Mouse (Mus musculus): ENCODE results near the gene Lca5l. TPM values are rescaled to one million over a fixed set of nuclear protein-coding genes. Genes with fewer than 3 reads are reported as not detected.
A peak's percentile ranks its signal among the peaks of the same experiment; 100 is the strongest.

Lca5l gene
- polyA plus RNA-seq, 1 experiment from 2014 or later = 1.3 TPM

DNA sequence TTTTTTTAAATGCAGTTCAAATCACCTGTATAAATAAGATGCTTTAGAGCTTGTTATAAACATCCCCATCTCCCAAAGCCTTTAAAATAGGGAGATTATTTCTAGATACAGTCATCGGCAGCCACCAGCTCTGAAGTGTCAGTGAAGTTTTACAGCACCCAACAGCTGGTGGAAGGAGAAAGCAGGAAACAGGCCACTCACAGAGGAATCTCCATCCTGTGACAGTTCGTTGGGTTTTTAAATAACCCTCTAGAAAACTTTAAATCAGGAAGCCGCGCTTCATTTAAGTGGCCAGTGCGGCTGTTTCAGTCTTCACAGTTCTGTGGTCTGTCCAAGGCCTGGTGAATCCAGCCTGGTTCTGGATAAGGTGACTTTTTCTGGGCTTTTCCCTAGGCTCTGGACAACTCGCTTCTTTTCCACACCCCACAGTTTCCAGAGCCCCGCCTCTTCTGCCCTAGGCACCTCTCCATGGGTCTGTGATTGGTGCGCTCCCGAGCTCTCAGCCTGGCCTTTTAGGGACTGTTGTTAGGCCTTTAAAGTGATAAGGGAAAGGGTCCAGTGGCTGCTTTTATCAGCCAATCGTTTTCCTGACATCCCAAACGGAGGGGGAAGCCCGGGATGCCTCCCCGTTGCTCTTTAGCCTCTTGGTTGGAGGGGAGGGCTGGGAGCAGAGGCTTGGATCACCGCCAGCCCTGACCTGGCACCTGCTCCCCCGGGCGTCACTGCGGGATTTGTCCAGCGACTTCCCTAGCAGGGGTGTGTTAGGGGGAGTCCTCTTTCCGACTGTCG is 8.0 kb upstream of the Lca5l start, which contains the start of gene Sh3bgr:
Gene Sh3bgr, plus strand, starts transcription at position 538 of the 789 bp plus-strand sequence.
- 3% methylated on average over 20 of the region's 20 CpGs for WGBS
- Histone ChIP-seq H3K4me1 (ENCODE audit: control insufficient read depth, insufficient read depth, low read length) (peaks cover 18% of the 10 kb centered on the region), H3K27me3 (ENCODE audit: control insufficient read depth, insufficient read depth, low read length) (no peaks in the 10 kb centered on the region), H3K4me2 (ENCODE audit: low read depth, severe bottlenecking) (peak within 1 kb of the TSS; percentile 56), H3K36me3 (ENCODE audit: control insufficient read depth, insufficient read depth, low read length) (no peaks in the 10 kb centered on the region), H3K4me3 (ENCODE audit: low read depth, low read length) (peak within 1 kb of the TSS; percentile 20; the same call in 1 of the 2 replicates), H3K9ac (ENCODE audit: low read length) (peak within 1 kb of the TSS; percentile 13; the same call in 1 of the 2 replicates), H3K27ac (replicated peaks; ENCODE audit: low read depth, low read length) (no peak within 1 kb of the TSS), H3K9me3 (ENCODE audit: control insufficient read depth, low read length) (no peaks in the 10 kb centered on the region)
- ATAC-seq (ENCODE audit: insufficient number of reproducible peaks, low FRiP score, low TSS enrichment, low read depth) = no peak
- peak; percentile 67 for DNase-seq (ENCODE audit: low spot score)

DNA sequence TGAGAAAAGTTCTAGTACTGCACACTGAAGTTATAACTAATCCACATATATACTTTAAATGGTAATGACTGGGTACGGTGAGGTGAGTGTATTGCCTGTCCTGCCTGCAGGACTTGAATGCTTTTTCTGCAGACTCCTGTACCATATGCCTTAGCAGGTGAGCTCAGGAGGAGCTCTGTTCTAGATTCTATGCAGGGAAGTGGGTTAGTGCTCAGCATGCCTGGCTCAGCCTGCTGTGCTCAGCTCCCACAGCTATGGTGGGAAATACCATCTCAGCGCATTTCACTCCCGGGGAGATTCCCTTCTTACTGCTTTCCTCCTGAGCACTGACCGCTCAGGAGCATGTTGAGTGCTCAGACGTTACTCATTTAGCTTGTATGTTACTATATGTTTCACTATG is 4.5 kb downstream of the Lca5l start:
- no peaks in the 10 kb centered on the region for H3K36me3 ChIP-seq (ENCODE audit: control insufficient read depth, insufficient read depth, low read length)
- no peak overlapping the region for H3K9ac ChIP-seq (ENCODE audit: low read length)
- H3K4me1 ChIP-seq (ENCODE audit: control insufficient read depth, insufficient read depth, low read length) = no peaks in the 10 kb centered on the region
- ATAC-seq (ENCODE audit: insufficient number of reproducible peaks, low FRiP score, low TSS enrichment, low read depth) (no peak), DNase-seq (ENCODE audit: low spot score) (no peak)
- H3K27ac ChIP-seq (replicated peaks; ENCODE audit: low read depth, low read length) = no peak overlapping the region
- no peak overlapping the region for H3K4me2 ChIP-seq (ENCODE audit: low read depth, severe bottlenecking)
- WGBS = 85% methylated on average over 5 of the region's 5 CpGs
- no peaks in the 10 kb centered on the region for H3K9me3 ChIP-seq (ENCODE audit: control insufficient read depth, low read length)
- no peaks in the 10 kb centered on the region for H3K27me3 ChIP-seq (ENCODE audit: control insufficient read depth, insufficient read depth, low read length)
- H3K4me3 ChIP-seq (ENCODE audit: low read depth, low read length) = no peak overlapping the region

GRCm38 (mm10) chr16:96179156-96179555 is 12.9 kb downstream of the Lca5l start:
- Histone ChIP-seq H3K27ac (replicated peaks; ENCODE audit: low read depth, low read length) (no peak overlapping the region), H3K4me1 (ENCODE audit: control insufficient read depth, insufficient read depth, low read length) (peaks cover 4% of the 10 kb centered on the region; the same call in 1 of the 2 replicates), H3K9ac (ENCODE audit: low read length) (no peak overlapping the region), H3K4me2 (ENCODE audit: low read depth, severe bottlenecking) (no peak overlapping the region), H3K27me3 (ENCODE audit: control insufficient read depth, insufficient read depth, low read length) (no peaks in the 10 kb centered on the region), H3K4me3 (ENCODE audit: low read depth, low read length) (no peak overlapping the region), H3K36me3 (ENCODE audit: control insufficient read depth, insufficient read depth, low read length) (no peaks in the 10 kb centered on the region), H3K9me3 (ENCODE audit: control insufficient read depth, low read length) (no peaks in the 10 kb centered on the region)
- DNase-seq (ENCODE audit: low spot score) (no peak), ATAC-seq (ENCODE audit: insufficient number of reproducible peaks, low FRiP score, low TSS enrichment, low read depth) (no peak)

DNA sequence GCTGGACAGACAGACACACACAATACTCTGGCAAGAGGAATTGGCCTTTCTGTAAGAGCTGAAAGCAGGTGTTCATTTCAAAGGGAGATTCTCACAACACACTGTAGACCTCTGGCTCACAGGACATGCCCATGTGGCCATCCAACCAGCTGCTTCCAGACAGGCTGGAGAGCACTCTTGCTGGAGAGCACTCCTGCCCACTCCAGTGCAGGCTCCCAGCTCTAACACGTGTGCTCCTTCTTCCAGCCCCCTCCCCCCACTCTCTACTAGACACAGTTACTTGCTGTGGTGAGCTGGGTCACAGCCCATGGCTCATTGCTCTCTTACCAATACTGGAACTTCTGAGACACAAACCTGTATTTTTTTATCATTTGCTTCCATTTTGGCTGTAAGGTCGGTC is 16.7 kb downstream of the Lca5l start:
- Histone ChIP-seq H3K9ac (ENCODE audit: low read length) (no peak overlapping the region), H3K4me1 (ENCODE audit: control insufficient read depth, insufficient read depth, low read length) (peaks cover 4% of the 10 kb centered on the region; the same call in 1 of the 2 replicates), H3K9me3 (ENCODE audit: control insufficient read depth, low read length) (no peaks in the 10 kb centered on the region), H3K36me3 (ENCODE audit: control insufficient read depth, insufficient read depth, low read length) (no peaks in the 10 kb centered on the region), H3K4me2 (ENCODE audit: low read depth, severe bottlenecking) (no peak overlapping the region), H3K27ac (replicated peaks; ENCODE audit: low read depth, low read length) (no peak overlapping the region), H3K4me3 (ENCODE audit: low read depth, low read length) (no peak overlapping the region), H3K27me3 (ENCODE audit: control insufficient read depth, insufficient read depth, low read length) (no peaks in the 10 kb centered on the region)
- WGBS = 42% methylated on average over 2 of the region's 2 CpGs
- ATAC-seq (ENCODE audit: insufficient number of reproducible peaks, low FRiP score, low TSS enrichment, low read depth) (no peak), DNase-seq (ENCODE audit: low spot score) (no peak)

GRCm38 (mm10) chr16:96173648-96174047 is 18.4 kb downstream of the Lca5l start:
- Histone ChIP-seq H3K9me3 (ENCODE audit: control insufficient read depth, low read length) (no peaks in the 10 kb centered on the region), H3K36me3 (ENCODE audit: control insufficient read depth, insufficient read depth, low read length) (no peaks in the 10 kb centered on the region), H3K9ac (ENCODE audit: low read length) (no peak overlapping the region), H3K4me3 (ENCODE audit: low read depth, low read length) (no peak overlapping the region), H3K4me2 (ENCODE audit: low read depth, severe bottlenecking) (no peak overlapping the region), H3K4me1 (ENCODE audit: control insufficient read depth, insufficient read depth, low read length) (peaks cover 4% of the 10 kb centered on the region; the same call in 1 of the 2 replicates), H3K27ac (replicated peaks; ENCODE audit: low read depth, low read length) (no peak overlapping the region), H3K27me3 (ENCODE audit: control insufficient read depth, insufficient read depth, low read length) (no peaks in the 10 kb centered on the region)
- ATAC-seq (ENCODE audit: insufficient number of reproducible peaks, low FRiP score, low TSS enrichment, low read depth) (no peak), DNase-seq (ENCODE audit: low spot score) (no peak)
- WGBS = 85% methylated on average over 8 of the region's 8 CpGs

- Histone ChIP-seq H3K27me3 (ENCODE audit: control insufficient read depth, insufficient read depth, low read length) (no peaks in the 10 kb centered on the region), H3K4me1 (ENCODE audit: control insufficient read depth, insufficient read depth, low read length) (no peaks in the 10 kb centered on the region), H3K4me3 (ENCODE audit: low read depth, low read length) (no peak overlapping the region), H3K9me3 (ENCODE audit: control insufficient read depth, low read length) (no peaks in the 10 kb centered on the region), H3K36me3 (ENCODE audit: control insufficient read depth, insufficient read depth, low read length) (no peaks in the 10 kb centered on the region), H3K27ac (replicated peaks; ENCODE audit: low read depth, low read length) (no peak overlapping the region), H3K9ac (ENCODE audit: low read length) (no peak overlapping the region), H3K4me2 (ENCODE audit: low read depth, severe bottlenecking) (no peak overlapping the region)
- DNase-seq (ENCODE audit: low spot score) = no peak
- no peak for ATAC-seq (ENCODE audit: insufficient number of reproducible peaks, low FRiP score, low TSS enrichment, low read depth)
- 86% methylated on average over 4 of the region's 4 CpGs for WGBS
Observed at GRCm38 (mm10) chr16:96168837-96169236, 23.2 kb downstream of the Lca5l start.

DNA sequence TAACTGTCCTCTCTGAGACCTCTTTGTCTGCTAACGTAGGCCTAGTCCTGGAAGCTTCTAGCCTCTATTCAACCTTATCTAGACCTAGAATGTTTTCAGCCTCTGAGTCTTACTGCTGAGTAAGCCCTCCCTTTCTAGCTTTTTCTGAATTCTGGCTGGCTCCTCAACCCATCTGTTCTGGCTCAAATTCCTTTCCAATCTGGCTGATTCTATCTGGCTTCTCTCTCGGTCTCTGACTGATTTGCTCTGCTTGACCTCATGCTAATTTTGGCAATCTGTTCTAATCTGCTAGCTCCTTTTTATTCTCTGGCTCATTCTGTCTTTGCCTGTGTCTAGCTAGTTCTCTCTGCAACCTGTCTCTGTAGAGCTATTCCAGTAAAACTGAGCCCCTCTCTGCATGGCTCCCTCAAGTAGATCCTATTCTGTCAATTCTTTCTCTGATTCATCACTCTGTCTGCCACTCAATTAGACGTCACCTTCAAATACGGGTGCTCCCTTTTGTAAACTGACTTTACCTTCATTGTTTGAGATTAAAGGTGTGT is 26.3 kb downstream of the Lca5l start:
- ATAC-seq (ENCODE audit: insufficient number of reproducible peaks, low FRiP score, low TSS enrichment, low read depth) (no peak), DNase-seq (ENCODE audit: low spot score) (no peak)
- no peaks in the 10 kb centered on the region for H3K36me3 ChIP-seq (ENCODE audit: control insufficient read depth, insufficient read depth, low read length)
- H3K27me3 ChIP-seq (ENCODE audit: control insufficient read depth, insufficient read depth, low read length) = no peaks in the 10 kb centered on the region
- no peak overlapping the region for H3K4me3 ChIP-seq (ENCODE audit: low read depth, low read length)
- H3K4me2 ChIP-seq (ENCODE audit: low read depth, severe bottlenecking) = no peak overlapping the region
- no peaks in the 10 kb centered on the region for H3K4me1 ChIP-seq (ENCODE audit: control insufficient read depth, insufficient read depth, low read length)
- 80% methylated on average over 4 of the region's 4 CpGs for WGBS
- no peak overlapping the region for H3K27ac ChIP-seq (replicated peaks; ENCODE audit: low read depth, low read length)
- no peaks in the 10 kb centered on the region for H3K9me3 ChIP-seq (ENCODE audit: control insufficient read depth, low read length)
- H3K9ac ChIP-seq (ENCODE audit: low read length) = no peak overlapping the region

GRCm38 (mm10) chr16:96161336-96161735 is 30.7 kb downstream of the Lca5l start:
- H3K27ac ChIP-seq (replicated peaks; ENCODE audit: low read depth, low read length) = no peak overlapping the region
- H3K4me2 ChIP-seq (ENCODE audit: low read depth, severe bottlenecking) = no peak overlapping the region
- no peaks in the 10 kb centered on the region for H3K9me3 ChIP-seq (ENCODE audit: control insufficient read depth, low read length)
- no peak overlapping the region for H3K4me3 ChIP-seq (ENCODE audit: low read depth, low read length)
- DNase-seq (ENCODE audit: low spot score) (no peak), ATAC-seq (ENCODE audit: insufficient number of reproducible peaks, low FRiP score, low TSS enrichment, low read depth) (no peak)
- 89% methylated on average over 4 of the region's 4 CpGs for WGBS
- no peak overlapping the region for H3K9ac ChIP-seq (ENCODE audit: low read length)
- no peaks in the 10 kb centered on the region for H3K36me3 ChIP-seq (ENCODE audit: control insufficient read depth, insufficient read depth, low read length)
- H3K4me1 ChIP-seq (ENCODE audit: control insufficient read depth, insufficient read depth, low read length) = peaks cover 3% of the 10 kb centered on the region; the same call in 1 of the 2 replicates
- no peaks in the 10 kb centered on the region for H3K27me3 ChIP-seq (ENCODE audit: control insufficient read depth, insufficient read depth, low read length)
